Mouse (Mus musculus): ENCODE measurements at regions not wholly inside any gene's neighbourhood (a gene's known extent, or its start where the extent isn't known, plus 50 kb on each side); places are given as distances from the start of the nearest gene placed in this dataset.

DNA sequence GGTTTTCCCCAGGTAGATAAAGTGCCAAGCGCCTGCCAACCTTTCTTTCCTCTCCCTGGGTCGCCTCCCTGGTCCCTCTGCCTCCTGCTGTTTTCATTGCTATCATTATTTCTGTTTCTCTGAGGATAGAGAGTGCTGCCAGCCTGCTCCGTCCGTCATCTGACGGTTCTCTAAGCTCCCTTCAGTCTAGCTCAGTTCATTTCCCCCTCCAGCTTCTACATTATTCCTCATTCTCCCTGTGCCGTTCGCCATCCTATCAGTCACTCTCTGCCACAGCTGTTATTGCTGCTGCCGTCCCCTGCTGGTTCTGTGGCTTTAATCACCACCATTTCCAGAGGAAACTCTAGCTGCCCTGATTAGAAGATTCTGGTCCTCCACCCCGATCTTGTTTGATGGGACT lies 84.7 kb upstream of the Rfx3 start:
- DNase-seq (ENCODE audit: low spot score): no peak

DNA sequence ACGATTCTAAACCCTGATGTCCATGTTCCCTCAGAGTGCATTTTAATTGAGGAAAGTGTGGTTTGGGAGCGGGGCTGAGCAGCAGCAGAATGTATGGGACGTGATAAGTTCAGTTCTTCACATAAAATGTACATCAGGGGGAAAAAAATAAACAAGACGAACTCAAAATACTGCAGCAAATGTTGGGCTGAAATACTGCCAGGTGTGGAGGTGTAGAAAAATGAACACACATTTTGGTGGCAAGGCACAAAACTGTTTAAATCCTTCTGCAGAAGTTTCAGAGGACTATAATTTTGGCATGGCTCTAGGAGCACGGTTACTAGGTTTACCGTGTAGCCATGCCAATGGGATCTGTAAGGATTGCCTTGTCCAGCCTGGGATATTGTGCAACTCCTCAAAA lies 81.3 kb upstream of the Rfx3 start:
- DNase-seq (ENCODE audit: low spot score): no peak

DNA sequence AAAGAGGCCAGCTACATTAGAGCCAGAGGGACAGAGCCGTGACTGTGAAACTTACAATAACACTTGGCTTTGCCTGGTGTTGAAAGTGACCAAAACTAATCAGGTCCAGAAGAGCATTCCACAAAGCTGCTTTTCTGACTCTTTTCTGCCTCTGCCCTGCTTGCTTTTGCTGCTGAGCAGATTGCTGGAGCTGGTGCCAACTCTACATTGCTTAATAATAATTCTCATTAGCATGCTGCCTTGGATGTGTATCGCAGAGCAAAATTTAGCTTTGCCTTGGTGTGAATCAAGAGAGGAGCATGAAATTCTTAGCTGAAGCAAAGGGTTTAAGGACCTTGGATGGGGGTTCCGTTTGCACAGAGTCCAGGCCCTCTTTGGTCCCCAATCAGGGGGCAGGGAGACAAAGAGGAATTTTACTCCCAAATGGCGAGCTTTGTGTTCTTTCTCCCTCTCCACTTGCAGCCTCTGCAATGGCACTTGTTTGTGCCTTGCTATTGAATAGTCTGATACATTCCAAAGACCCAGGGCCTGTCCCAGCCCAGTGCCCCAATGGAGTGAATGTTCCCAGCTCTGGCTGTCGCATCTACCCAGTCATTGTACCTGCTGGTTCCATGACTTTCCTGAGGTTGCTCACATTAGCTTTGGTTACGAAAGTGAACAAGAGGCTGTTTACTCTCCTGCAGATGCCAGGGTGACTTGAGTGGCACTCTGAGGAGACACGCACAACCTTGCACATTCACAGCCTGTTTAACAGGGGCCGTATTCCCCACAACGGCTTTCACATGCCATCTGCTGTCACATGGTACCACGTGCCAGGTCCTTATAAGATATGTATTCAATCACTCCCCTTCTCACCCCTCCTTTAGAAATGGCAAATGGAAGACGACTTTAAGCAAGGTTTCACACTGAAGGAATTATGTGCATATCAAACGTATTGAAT lies 76.9 kb upstream of the Rfx3 start:
- DNase-seq (ENCODE audit: low spot score): peak; percentile 22

- no peak for DNase-seq (ENCODE audit: low spot score)
Measured at GRCm38 (mm10) chr19:28070386-28070785, 59.4 kb upstream of the Rfx3 start.
